Mouse (Mus musculus) spleen, postnatal 0 days (tissue): ENCODE results near the gene Skint10. TPM values are rescaled to one million over a fixed set of nuclear protein-coding genes. Genes with fewer than 3 reads are reported as not detected.

Experiments used
- polyA plus RNA-seq: library from polyadenylated mRNA; unstranded; fragments of >200 nt; fragmentation: Nextera tagmentation; extraction: Ambion mirVana; gene quantifications from 2 replicates; pipeline ENCODE4 v1.2.1, GENCODE M21; 2015

The Skint10 gene
- not detected in 2 replicates for polyA plus RNA-seq

DNA sequence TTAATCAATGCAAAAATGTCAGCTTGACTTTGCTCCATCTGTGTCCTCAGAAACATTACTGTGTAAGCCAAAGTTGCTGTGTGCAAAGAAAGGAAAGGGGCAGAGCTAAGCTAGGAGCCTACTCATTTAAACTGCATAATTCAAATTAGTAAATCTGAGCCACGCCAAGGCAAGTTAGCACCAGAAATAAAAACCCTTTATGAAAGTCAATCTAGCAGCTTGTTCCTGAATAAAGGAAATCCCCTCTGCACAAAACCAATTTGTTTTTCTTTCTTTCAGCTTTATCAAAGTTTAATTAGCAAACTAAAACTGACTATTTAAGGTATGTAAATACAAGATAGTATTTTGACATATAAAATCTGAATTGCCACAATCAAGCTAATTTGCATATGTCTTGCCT, at the start of gene Skint10:
Gene Skint10 (minus strand): TSS at position 101 of the 400 bp plus-strand sequence.

Other genes with a start within 250 kb of the Skint10 start
- not detected in 2 replicates for gene Skint2, start 217.7 kb downstream of the Skint10 start, polyA plus RNA-seq